Mouse (Mus musculus): Measurements from ENCODE around the gene Zfp422. TPM values are rescaled to one million over a fixed set of nuclear protein-coding genes. Genes with fewer than 3 reads are reported as not detected.
"Not testable (repeated sequence)": the region's sequence is repeated elsewhere in the genome, so short reads cannot be mapped to it uniquely, and the experiment has no call there.

Zfp422 gene
- polyA plus RNA-seq, 1 experiment from 2014 or later = 299 TPM

DNA sequence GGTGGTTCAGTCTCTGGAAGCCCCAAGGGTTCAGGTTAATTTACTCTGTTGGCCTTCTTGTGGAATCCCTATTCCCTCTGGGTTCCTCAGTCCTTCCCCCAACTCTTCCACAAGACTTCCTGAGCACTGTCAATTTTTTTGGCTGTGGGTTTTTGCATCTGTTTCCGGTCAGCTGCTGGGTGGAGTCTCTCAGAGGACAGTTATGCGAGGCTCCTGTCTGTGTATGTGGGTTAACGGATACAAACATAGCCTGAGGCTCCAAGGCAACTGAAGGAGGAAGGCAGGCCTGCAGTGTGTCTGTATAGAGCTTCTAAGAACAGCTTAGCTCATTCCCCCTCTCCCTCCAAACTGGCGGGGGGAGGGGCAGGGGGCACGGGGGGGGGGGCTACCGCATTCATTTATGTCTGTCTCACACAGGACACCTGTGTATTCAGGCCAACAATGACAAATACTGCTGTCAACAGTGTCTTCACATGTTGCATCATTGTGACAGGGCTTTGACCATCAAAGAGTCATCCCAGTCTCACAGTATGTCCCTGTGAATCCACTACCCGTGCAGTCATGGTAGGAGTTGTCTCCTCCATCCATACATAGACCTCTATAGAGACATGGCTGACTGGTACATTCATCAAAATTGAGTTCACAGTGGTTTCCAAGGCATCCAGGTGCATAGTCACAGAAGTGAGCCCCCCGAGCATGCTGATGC is 7.3 kb downstream of the Zfp422 start:
- Histone ChIP-seq H3K4me3 (no peak overlapping the region), H3K36me3 (replicated peaks) (peaks cover 29% of the 10 kb centered on the region), H3K27me3 (ENCODE audit: poor library complexity, severe bottlenecking) (no peaks in the 10 kb centered on the region), H3K27ac (no peak overlapping the region), H3K9me3 (no peaks in the 10 kb centered on the region), H3K4me1 (peaks cover 4% of the 10 kb centered on the region)
- 65% methylated on average over 8 of the region's 8 CpGs for WGBS
- DNase-seq (ENCODE audit: extremely low spot score, low spot score) = no peak

DNA sequence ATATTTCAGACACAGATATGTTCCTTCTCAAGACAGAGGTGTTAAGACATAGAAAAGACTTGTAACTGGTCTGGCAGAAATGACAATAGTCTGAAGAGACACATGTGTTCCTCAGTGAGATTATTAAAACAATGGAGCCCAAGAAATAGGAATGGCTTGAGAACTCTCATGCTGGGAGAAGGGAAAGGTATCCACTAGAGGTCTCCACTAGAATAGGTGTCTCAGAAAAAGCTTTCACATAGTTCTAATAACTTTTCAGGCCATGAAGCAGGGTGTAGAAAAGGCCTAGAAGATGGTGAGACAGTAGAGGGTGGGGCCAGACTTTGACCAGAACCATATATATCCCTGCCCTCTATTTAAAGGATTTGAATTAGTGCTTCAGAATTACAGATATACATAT is 10.7 kb downstream of the Zfp422 start:
- Histone ChIP-seq H3K36me3 (replicated peaks) (no peaks in the 10 kb centered on the region), H3K4me3 (no peak overlapping the region), H3K27me3 (ENCODE audit: poor library complexity, severe bottlenecking) (no peaks in the 10 kb centered on the region), H3K27ac (no peak overlapping the region), H3K9me3 (no peaks in the 10 kb centered on the region), H3K4me1 (no peaks in the 10 kb centered on the region; the same call in 1 of the 2 replicates)
- DNase-seq (ENCODE audit: extremely low spot score, low spot score) = no peak

DNA sequence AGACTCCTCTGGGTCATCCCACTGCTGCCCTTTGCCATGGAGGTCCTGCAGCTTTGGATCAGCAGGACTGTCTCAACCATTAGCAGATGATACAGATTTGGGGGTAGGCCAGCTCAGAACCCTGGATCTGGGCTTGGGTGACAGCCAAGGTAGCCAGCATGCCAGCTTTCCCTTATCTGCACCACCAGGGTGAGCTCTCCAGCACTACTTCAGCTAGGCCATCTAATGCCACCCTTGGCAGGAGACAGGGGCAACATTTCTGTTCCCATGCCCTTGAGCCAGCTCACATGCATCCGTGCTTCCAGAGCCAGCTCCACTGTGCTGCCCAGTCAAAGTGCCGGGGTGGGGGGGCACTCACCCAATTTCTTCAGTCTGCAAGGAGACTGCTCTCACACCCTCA is 13.1 kb downstream of the Zfp422 start:
- Histone ChIP-seq H3K27ac (no peak overlapping the region), H3K9me3 (no peaks in the 10 kb centered on the region), H3K4me1 (no peaks in the 10 kb centered on the region), H3K27me3 (ENCODE audit: poor library complexity, severe bottlenecking) (no peaks in the 10 kb centered on the region), H3K36me3 (replicated peaks) (no peaks in the 10 kb centered on the region), H3K4me3 (no peak overlapping the region)
- WGBS = 95% methylated on average over 2 of the region's 2 CpGs
- no peak for DNase-seq (ENCODE audit: extremely low spot score, low spot score)

DNA sequence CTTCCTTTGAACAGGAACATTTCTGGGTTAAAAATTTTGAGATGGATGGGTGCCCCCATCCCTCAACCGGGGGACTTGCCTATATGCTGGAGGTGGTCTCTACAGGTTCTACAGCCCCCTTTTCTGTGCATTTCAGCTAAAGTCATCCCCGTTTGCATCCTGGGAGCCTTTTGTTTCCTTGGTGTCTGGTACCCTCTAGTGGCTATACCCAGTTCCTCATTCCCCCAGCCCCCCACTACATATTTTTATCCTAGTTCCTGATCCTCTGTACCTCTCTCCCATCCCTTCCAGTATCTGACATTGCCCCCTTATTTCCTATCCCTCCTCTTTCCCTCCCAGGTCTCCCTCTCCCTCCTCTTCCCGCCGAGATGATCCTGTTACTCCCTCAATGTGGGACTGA is 21.6 kb downstream of the Zfp422 start:
- DNase-seq (ENCODE audit: extremely low spot score, low spot score) = no peak
- 45% methylated on average over 4 of the region's 4 CpGs for WGBS
- no peak overlapping the region for H3K27ac ChIP-seq
- H3K4me3 ChIP-seq = no peak overlapping the region
- H3K36me3 ChIP-seq (replicated peaks) = no peaks in the 10 kb centered on the region
- no peaks in the 10 kb centered on the region for H3K9me3 ChIP-seq
- no peaks in the 10 kb centered on the region for H3K4me1 ChIP-seq
- no peaks in the 10 kb centered on the region for H3K27me3 ChIP-seq (ENCODE audit: poor library complexity, severe bottlenecking)

DNA sequence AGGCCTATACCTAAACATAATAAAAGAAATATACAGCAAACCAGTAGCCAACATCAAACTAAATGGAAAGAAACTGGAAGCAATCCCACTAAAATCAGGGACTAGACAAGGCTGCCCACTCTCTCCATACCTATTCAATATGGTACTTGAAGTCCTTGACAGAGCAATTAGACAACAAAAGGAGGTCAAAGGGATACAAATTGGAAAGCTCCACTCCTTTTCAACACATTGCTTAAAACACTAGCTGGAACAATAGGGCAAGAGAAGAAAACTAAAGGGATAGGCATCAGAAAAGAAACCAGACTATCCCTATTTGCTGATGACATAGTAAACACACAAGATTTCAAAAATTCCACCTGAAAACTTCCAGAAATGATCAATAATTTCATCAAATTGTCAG is 27.8 kb downstream of the Zfp422 start:
- H3K4me3 ChIP-seq; H3K9me3 ChIP-seq; H3K27ac ChIP-seq; H3K36me3 ChIP-seq (replicated peaks); H3K27me3 ChIP-seq (ENCODE audit: poor library complexity, severe bottlenecking); H3K4me1 ChIP-seq; DNase-seq (ENCODE audit: extremely low spot score, low spot score): not testable (repeated sequence)

DNA sequence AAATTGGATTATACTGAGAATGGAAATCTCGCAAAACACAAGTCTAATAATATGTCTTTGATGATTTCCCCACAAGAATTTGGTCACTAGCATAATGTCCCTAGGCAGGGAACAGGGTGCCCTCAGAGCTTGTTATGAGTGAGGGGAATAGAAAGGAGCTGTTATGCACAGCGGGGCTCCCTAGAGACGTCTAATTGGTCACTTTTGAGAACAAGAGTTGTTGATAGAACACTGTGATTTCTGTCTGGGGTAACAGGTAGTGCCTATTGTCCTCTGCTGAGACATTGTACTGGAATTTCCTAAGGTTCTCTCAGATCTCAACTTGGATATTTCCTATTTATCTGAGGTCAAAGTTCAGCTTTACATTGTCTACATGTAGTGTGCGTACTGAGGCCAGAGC is 44.7 kb downstream of the Zfp422 start, which contains the start of gene Olfr215:
Gene Olfr215 (minus strand): TSS at position 101 of the 400 bp plus-strand sequence.
- H3K9me3 ChIP-seq = no peaks in the 10 kb centered on the region
- 65% methylated on average over 4 of the region's 4 CpGs for WGBS
- 0 out of 2 replicates have a peak, but pooled peaks cover 6% of the 10 kb centered on the region for H3K4me1 ChIP-seq
- H3K36me3 ChIP-seq (replicated peaks) = no peaks in the 10 kb centered on the region
- no peak for DNase-seq (ENCODE audit: extremely low spot score, low spot score)
- H3K4me3 ChIP-seq = no peak within 1 kb of the TSS
- no peak within 1 kb of the TSS for H3K27ac ChIP-seq
- H3K27me3 ChIP-seq (ENCODE audit: poor library complexity, severe bottlenecking) = no peaks in the 10 kb centered on the region

Small RNAs within 50 kb of the gene (microRNA-seq; reads per million reads assigned to microRNA genes)
- gene Mir7043 = not detected

Other genes starting within 250 kb of the Zfp422 start
- gene Alox5, start 167.8 kb downstream of the Zfp422 start, polyA plus RNA-seq (2016; fragmentation: Nextera tagmentation; extraction: Ambion mirVana) = 0.78 and 1.0 TPM in 2 replicates
- not detected in 2 replicates for gene Olfr211, start 139.9 kb downstream of the Zfp422 start, polyA plus RNA-seq (2016; fragmentation: Nextera tagmentation; extraction: Ambion mirVana)
- 0.07 TPM in 1 of 2 replicates, not detected in the other for gene Olfr212, start 122.5 kb downstream of the Zfp422 start, polyA plus RNA-seq (2016; fragmentation: Nextera tagmentation; extraction: Ambion mirVana)
- not detected in 2 replicates for gene Olfr213, start 90.5 kb downstream of the Zfp422 start, polyA plus RNA-seq (2016; fragmentation: Nextera tagmentation; extraction: Ambion mirVana)
- gene Gm5580, start 77.9 kb downstream of the Zfp422 start, polyA plus RNA-seq (2016; fragmentation: Nextera tagmentation; extraction: Ambion mirVana) = 0.66 and 0.67 TPM in 2 replicates
- gene Olfr214, start 74.8 kb downstream of the Zfp422 start, polyA plus RNA-seq (2016; fragmentation: Nextera tagmentation; extraction: Ambion mirVana) = not detected in 2 replicates
- not detected in 2 replicates for gene Olfr215, start 44.8 kb downstream of the Zfp422 start, polyA plus RNA-seq (2016; fragmentation: Nextera tagmentation; extraction: Ambion mirVana)
- gene Depp1, start 21.6 kb upstream of the Zfp422 start, polyA plus RNA-seq (2016; fragmentation: Nextera tagmentation; extraction: Ambion mirVana) = 5.4 and 6.7 TPM in 2 replicates
- gene Rassf4, start 45.0 kb upstream of the Zfp422 start, polyA plus RNA-seq (2016; fragmentation: Nextera tagmentation; extraction: Ambion mirVana) = 12.1 and 15.2 TPM in 2 replicates
- gene Tmem72, start 87.9 kb upstream of the Zfp422 start, polyA plus RNA-seq (2016; fragmentation: Nextera tagmentation; extraction: Ambion mirVana) = 0.05 TPM in 2 replicates

All from forebrain, embryonic 10.5 days (tissue).